Mouse (Mus musculus) induced T-regulatory cell, adult 2 months (primary cell): ENCODE data around the gene Itih1.

Experiments used
- DNase-seq: peaks from one replicate; pipeline ENCODE4 v3.0.0-alpha.2; 2012; ENCODE audit warnings: low read depth

The Itih1 gene

GRCm38 (mm10) chr14:30904307-30904706 lies 38.8 kb downstream of the Itih1 start:
- DNase-seq: no peak

DNA sequence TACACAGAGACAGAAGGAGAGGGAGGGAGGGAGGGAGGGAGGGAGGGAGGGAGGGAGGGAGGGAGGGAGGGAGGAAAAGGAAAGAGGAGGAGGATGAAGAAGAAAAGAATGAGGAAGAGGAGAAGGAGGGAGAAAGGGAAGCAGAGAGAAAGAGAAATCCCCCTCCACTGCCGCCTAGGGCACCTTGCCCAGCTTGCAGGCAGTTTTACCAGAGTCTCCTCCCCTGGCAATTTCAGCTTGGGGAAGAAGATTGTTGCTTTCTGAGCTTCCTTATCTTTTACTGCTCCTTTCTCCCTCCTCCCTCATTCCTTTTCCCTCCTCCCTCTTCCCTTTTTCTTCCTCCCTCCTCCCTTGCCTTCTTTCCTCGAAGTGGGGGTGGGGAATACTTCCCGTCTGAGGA lies 40.1 kb downstream of the Itih1 start:
- no peak for DNase-seq

- no peak for DNase-seq
Measured at GRCm38 (mm10) chr14:30902628-30903027, 40.5 kb downstream of the Itih1 start.

GRCm38 (mm10) chr14:30899972-30900371 lies 43.1 kb downstream of the Itih1 start:
- DNase-seq: no peak

DNA sequence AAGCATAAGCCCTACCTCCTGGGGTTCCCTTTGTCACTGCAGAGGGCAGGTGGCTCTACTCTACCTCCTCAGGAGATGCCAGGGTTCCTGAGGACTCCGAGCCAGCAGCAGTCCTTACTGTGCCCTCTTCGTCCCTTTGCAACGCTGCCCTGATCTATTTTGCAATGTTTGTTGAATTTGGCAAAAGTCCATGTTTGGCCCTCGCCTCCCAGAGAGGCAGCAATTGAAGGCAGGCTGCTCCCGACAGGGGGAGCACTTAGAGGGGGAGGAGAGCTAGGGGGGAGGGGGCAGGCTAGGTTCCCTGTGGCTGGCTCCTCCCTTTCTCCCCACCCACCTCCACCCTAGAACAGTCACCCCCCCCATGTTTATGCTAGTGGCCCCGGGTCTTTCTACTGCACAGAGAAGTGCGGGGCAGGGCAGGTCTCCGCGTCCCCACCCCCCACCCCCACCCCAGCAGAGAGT lies 54.8 kb downstream of the Itih1 start:
- no peak for DNase-seq

DNA sequence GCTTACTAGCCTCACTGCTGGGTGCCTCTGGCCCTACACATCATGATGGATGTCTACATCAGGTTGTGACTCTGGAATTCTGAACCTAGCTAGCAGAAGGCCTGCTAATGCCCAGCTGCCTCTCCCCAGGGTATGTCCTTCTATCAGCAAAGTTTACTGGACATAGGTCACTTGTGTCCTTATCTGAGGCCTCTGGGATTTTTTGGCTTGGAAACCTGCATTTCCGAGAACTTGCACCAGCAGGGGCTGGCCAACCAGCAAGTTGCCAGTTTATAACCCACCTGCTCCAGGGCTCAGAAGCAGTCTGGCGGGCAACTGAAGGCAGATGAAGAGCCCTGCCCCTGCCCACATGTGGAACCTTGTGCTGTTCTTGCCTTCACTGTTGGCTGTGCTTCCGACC lies 56.9 kb downstream of the Itih1 start, which contains the start of gene Itih4:
Gene Itih4 (plus strand): TSS at position 273 of the 400 bp plus-strand sequence.
- no peak for DNase-seq

GRCm38 (mm10) chr14:30885298-30885697 lies 57.8 kb downstream of the Itih1 start:
- no peak for DNase-seq

- DNase-seq: no peak
Measured at GRCm38 (mm10) chr14:30881718-30882108, 61.4 kb downstream of the Itih1 start.

GRCm38 (mm10) chr14:30880811-30881717 lies 62.0 kb downstream of the Itih1 start:
- peak; percentile 45 for DNase-seq

GRCm38 (mm10) chr14:30880251-30880650 lies 62.8 kb downstream of the Itih1 start:
- DNase-seq: no peak

- DNase-seq: no peak
Measured at GRCm38 (mm10) chr14:30879794-30880193, 63.3 kb downstream of the Itih1 start.
